Mouse (Mus musculus) intestine, embryonic 16.5 days (tissue): ENCODE results near the gene Gabrg3. TPM values are rescaled to one million over a fixed set of nuclear protein-coding genes. Genes with fewer than 3 reads are reported as not detected.

Experiments
- ATAC-seq: fragments of 200-750 bp; cut with Nextera tagmentation; 2 replicates; pipeline ENCODE4 v1.8.0; 2017; ENCODE audit warnings: moderate TSS enrichment, moderate library complexity
- H3K27ac ChIP-seq: fragments of 300-500 bp; sonication (generic); 2 replicates; pipeline ENCODE4 v1.5.1; 2014; ENCODE audit warnings: mild to moderate bottlenecking, low read length
- H3K27me3 ChIP-seq: fragments of 300-500 bp; sonication (generic); replicated peaks from 2 replicates; pipeline ENCODE4 v1.6.1; 2014; ENCODE audit warnings: low read length, control low read depth, mixed read lengths; ENCODE audit not compliant: control insufficient read depth, insufficient read depth
- H3K36me3 ChIP-seq: fragments of 300-500 bp; sonication (generic); 2 replicates; pipeline ENCODE4 v1.6.1; 2014; ENCODE audit warnings: low read length, control low read depth; ENCODE audit not compliant: control insufficient read depth, insufficient read depth
- H3K4me1 ChIP-seq: fragments of 300-500 bp; sonication (generic); 2 replicates; pipeline ENCODE4 v1.6.1; 2014; ENCODE audit warnings: low read length, control low read depth, mixed read lengths; ENCODE audit not compliant: control insufficient read depth, insufficient read depth
- H3K4me2 ChIP-seq: fragments of 300-500 bp; sonication (generic); 2 replicates; pipeline ENCODE4 v1.6.1; 2014; ENCODE audit warnings: low read depth, low read length, control low read depth
- H3K4me3 ChIP-seq: fragments of 300-500 bp; sonication (generic); 2 replicates; pipeline ENCODE4 v1.5.1; 2014; ENCODE audit warnings: mild to moderate bottlenecking, low read length
- H3K9ac ChIP-seq: fragments of 300-500 bp; sonication (generic); 2 replicates; pipeline ENCODE4 v1.6.1; 2014; ENCODE audit warnings: low read depth, low read length
- H3K9me3 ChIP-seq: fragments of 300-500 bp; sonication (generic); 2 replicates; pipeline ENCODE4 v1.6.1; 2016; ENCODE audit warnings: low read length, control low read depth; ENCODE audit not compliant: control insufficient read depth
- WGBS: fragments of 180-500 bp; shearing (Covaris S2); extraction: QIAGEN DNeasy Blood & Tissue Kit; methylation state at CpG from one replicate; pipeline ENCODE4 v1.1.7; 2014; 5-methylcytosine and 5-hydroxymethylcytosine counted together
- polyA plus RNA-seq: library from polyadenylated mRNA; unstranded; fragments of >200 nt; fragmentation: Nextera tagmentation; extraction: Ambion mirVana; gene quantifications from 2 replicates; pipeline ENCODE4 v1.2.1, GENCODE M21; 2015

Gabrg3 gene
- polyA plus RNA-seq, 1 experiment from 2014 or later: 0.59 TPM

DNA sequence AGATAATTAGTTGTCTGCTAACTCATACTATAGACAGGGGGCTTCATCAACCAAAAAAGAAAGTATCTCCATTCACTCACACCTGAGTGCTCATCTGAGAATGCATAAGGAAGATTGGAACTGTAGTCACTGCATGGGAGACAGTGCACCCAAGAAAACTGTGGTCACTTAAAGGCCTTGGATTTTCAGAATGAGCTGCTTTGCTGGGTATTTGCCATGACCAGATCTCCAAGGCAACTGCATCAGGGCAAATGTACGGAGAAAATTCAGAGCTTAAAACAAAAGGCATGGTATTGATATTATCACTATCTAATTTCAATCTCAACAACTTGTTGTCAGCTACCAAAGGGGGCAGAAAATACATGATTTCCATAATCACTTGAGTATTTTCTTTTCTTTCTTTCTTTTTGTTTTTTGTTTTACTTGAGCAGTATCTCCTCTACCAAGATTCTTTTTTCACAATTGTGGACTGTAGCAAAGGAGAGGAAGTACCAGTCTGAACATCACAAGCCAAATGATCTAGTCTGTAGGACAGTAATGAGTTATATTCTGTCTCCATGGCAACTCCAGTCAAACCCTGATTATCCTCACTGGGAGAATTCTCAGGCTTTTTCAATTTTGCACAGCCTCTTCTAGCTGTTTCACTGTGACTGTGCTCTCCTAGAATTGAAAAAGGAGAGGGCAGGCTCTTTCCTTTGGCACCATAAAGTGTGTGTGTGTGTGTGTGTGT, 335.9 kb downstream of the Gabrg3 start:
- H3K4me1 ChIP-seq: no peaks in the 10 kb centered on the region
- no peak overlapping the region for H3K27ac ChIP-seq
- H3K9ac ChIP-seq: no peak overlapping the region
- 63% methylated on average over 1 of the region's 1 CpGs for WGBS
- H3K4me3 ChIP-seq: no peak overlapping the region
- no peak for ATAC-seq
- no peak overlapping the region for H3K4me2 ChIP-seq
- H3K27me3 ChIP-seq: no peaks in the 10 kb centered on the region
- no peaks in the 10 kb centered on the region for H3K36me3 ChIP-seq
- no peaks in the 10 kb centered on the region for H3K9me3 ChIP-seq

DNA sequence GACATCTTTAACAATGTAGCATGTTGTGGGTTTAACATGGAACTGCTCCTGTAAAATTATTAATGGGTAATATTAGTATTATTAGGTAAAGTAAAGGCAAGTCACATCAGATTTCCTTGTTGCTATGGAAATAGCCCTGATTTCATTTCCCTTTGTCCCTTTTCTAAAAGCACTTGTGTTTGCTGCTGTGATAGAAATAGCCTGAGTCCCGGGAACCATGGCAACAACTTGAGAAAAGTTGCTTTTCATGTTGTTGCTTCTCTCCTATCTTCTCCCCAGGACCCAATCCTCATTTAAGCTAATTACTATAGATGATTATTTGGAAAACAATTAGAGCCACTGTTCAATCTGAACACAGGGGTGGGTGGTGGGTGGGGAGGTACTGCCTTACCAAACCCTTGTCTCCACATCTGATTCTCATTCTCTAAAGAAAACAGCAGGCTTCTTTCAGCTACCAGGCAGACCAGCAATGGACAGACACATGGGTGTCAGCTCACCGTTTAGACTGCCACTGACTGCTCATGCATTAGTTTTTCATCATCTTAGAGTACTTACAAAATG, 349.0 kb downstream of the Gabrg3 start:
- no peak overlapping the region for H3K27ac ChIP-seq
- no peaks in the 10 kb centered on the region for H3K4me1 ChIP-seq
- no peak overlapping the region for H3K9ac ChIP-seq
- no peaks in the 10 kb centered on the region for H3K36me3 ChIP-seq
- WGBS: 60% methylated on average over 2 of the region's 2 CpGs
- no peak overlapping the region for H3K4me2 ChIP-seq
- no peaks in the 10 kb centered on the region for H3K9me3 ChIP-seq
- no peaks in the 10 kb centered on the region for H3K27me3 ChIP-seq
- H3K4me3 ChIP-seq: no peak overlapping the region
- ATAC-seq: no peak

DNA sequence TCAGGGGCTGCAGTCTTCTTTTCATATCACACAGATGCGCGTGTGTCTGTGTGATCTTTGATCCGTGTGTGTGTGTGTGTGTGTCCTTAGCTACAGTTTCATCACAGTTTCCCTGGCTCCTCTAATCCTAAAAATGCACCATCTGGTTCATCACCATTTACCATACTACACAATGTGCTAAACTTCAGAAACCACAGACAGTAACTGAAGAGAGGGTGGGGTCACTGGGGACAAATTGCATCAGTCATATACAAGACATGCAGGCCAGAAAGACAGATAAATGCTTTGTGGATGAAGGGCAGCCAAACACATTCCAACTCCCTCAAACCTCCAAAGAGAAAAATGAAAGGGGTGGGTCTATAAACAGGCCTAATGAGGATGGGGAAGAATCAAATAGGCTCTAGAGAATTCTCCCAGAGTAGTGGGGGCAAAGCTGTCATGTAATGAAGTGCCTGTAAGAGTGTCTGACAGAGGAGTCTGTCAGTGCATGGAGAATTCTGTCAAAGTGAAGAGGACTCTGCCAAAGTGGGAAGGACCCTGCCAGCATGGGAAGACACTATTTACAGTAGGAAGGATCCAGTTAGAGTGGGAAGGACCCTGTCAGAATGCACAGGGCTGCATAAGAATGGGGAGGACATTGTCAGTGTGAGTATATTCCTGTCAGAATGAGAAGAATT, 386.3 kb downstream of the Gabrg3 start:
- H3K27me3 ChIP-seq: no peaks in the 10 kb centered on the region
- no peak overlapping the region for H3K9ac ChIP-seq
- no peak overlapping the region for H3K27ac ChIP-seq
- no peaks in the 10 kb centered on the region for H3K36me3 ChIP-seq
- no peak overlapping the region for H3K4me2 ChIP-seq
- ATAC-seq: no peak
- 97% methylated on average over 3 of the region's 3 CpGs for WGBS
- H3K9me3 ChIP-seq: no peaks in the 10 kb centered on the region
- H3K4me3 ChIP-seq: no peak overlapping the region
- H3K4me1 ChIP-seq: no peaks in the 10 kb centered on the region

DNA sequence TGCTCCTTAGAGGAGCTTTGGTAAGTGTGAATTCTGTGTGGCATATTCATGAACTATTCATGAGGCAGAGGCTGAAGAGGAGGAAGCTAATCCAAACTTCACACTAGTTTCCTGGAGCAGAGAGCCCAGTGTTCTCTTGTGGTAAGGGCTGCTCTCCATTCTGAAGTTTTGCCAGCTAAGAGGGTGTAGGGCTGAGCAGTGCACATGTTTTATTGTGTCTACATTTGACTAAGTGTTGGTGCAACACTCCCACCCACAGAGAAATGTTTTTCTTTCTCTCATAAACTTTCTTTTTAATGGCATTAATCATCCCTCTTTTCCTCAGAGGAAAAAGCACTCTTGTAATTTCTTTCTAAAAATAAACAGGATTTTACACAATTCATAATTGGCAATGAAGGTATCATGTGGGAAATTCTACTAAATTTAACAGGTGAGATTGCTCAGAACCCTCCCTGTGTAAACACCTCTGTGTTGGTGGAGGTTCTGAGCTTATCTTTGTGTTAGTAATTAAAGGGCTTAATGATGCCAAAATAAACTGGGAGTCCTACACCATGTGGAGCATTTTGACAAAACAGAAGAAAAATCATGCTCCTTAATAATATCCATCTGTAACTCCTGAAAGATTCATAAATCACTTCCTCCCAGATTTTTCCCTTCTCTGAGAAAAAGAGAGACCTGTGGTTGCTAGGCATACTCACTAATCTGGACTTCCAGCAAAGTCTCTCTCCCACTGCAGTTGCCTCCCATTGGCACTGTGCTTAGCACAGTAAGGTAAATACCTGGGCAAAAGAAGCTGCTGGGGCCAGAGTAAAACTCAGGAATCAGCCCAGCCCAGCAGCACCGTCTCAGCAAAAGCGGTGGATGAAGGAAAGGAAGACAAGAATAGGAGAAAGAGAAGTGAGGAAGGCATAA, 389.0 kb downstream of the Gabrg3 start:
- WGBS: 72% methylated on average over 2 of the region's 2 CpGs
- ATAC-seq: peak; percentile 52; the same call in 1 of the 2 replicates
- Histone ChIP-seq H3K9me3 (no peaks in the 10 kb centered on the region), H3K9ac (no peak overlapping the region), H3K36me3 (no peaks in the 10 kb centered on the region), H3K4me1 (no peaks in the 10 kb centered on the region), H3K4me2 (no peak overlapping the region), H3K27me3 (no peaks in the 10 kb centered on the region), H3K4me3 (no peak overlapping the region), H3K27ac (no peak overlapping the region)

DNA sequence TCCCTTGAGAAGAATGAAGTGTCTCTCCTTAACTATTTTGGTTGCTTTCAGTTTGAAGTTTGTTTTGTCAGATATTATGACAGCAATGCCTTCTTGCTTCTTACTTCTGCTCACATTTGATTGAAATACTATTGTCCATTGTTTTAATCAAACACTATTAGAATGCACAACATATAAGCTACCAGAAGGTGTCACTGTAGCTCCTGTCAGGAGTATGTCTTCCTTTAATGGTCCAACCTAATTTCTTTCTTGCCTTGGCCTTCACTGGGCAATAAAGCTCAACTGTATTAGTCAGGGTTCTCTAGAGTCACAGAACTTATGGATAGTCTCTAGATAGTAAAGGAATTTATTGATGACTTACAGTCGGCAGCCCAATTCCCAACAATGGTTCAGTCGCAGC, 440.6 kb downstream of the Gabrg3 start:
- H3K27ac ChIP-seq: no peak overlapping the region
- H3K4me2 ChIP-seq: no peak overlapping the region
- no peak for ATAC-seq
- H3K9me3 ChIP-seq: no peaks in the 10 kb centered on the region
- no peaks in the 10 kb centered on the region for H3K36me3 ChIP-seq
- H3K4me1 ChIP-seq: no peaks in the 10 kb centered on the region
- WGBS: 40% methylated on average over 1 of the region's 2 CpGs
- H3K27me3 ChIP-seq: no peaks in the 10 kb centered on the region
- H3K4me3 ChIP-seq: no peak overlapping the region
- no peak overlapping the region for H3K9ac ChIP-seq

DNA sequence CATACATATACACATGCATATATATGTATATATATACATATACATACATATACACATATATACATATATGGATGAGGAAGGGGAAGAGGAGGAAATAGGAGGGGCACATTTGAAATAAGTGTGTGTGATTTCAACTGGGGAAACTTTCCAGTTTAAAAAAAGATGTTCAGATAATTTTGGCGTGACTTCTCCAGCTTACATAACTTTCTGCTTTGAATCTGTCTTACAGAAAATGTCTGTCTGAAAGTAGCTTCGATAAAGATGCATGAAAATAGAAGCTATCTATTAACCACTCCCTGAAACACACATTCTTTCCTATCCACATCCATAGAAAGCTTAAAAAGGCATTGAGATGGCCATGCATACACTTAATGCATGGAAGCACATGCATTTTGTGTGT, 445.4 kb downstream of the Gabrg3 start:
- Histone ChIP-seq H3K4me2 (no peak overlapping the region), H3K27me3 (no peaks in the 10 kb centered on the region), H3K27ac (no peak overlapping the region), H3K36me3 (no peaks in the 10 kb centered on the region), H3K9ac (no peak overlapping the region), H3K4me1 (no peaks in the 10 kb centered on the region), H3K9me3 (no peaks in the 10 kb centered on the region), H3K4me3 (no peak overlapping the region)
- WGBS: 69% methylated on average over 2 of the region's 2 CpGs
- ATAC-seq: no peak

DNA sequence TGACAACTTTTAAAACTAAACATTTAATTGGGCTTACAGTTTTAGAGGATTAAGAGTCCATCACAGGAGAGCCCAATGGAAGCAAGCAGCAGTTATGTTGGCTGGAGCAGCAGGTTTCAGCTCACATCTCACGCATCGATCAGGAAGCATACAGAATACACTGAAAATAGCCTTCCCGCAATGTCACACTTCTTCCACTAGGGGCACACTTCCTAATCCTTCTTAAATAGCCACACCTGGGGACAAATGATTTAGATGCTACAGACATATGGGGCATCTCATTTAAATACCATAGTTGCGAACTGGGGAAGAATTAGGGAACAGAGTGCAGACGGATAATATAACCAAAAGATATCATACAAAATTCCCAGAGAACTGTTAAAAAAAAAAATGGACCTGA, 449.0 kb downstream of the Gabrg3 start:
- H3K27me3 ChIP-seq: no peaks in the 10 kb centered on the region
- ATAC-seq: no peak
- WGBS: 81% methylated on average over 5 of the region's 5 CpGs
- H3K4me2 ChIP-seq: no peak overlapping the region
- H3K9ac ChIP-seq: no peak overlapping the region
- H3K36me3 ChIP-seq: no peaks in the 10 kb centered on the region
- no peak overlapping the region for H3K4me3 ChIP-seq
- H3K4me1 ChIP-seq: no peaks in the 10 kb centered on the region
- H3K27ac ChIP-seq: no peak overlapping the region
- no peaks in the 10 kb centered on the region for H3K9me3 ChIP-seq

DNA sequence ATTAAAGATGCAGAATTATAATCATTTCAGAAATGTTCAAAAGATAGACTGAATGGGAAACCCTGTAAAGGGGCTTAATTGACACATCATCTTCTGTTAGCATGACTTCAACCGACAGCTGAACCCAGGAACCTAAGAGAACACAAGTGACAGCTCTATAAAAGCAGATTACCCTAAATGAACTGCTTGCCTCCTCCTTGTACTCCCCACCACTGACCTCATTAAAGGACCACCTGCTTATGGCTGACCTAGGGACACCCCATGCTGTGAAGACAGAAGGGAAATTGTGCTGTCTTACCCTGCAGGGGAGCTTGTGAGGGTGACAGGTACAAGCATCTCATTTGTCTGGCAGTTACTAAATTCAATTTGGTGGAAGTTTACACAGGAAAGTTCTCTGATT, 467.5 kb downstream of the Gabrg3 start:
- H3K9ac ChIP-seq: no peak overlapping the region
- 69% methylated on average over 1 of the region's 1 CpGs for WGBS
- no peaks in the 10 kb centered on the region for H3K36me3 ChIP-seq
- no peaks in the 10 kb centered on the region for H3K4me1 ChIP-seq
- ATAC-seq: no peak
- no peak overlapping the region for H3K4me3 ChIP-seq
- no peaks in the 10 kb centered on the region for H3K9me3 ChIP-seq
- H3K4me2 ChIP-seq: no peak overlapping the region
- no peak overlapping the region for H3K27ac ChIP-seq
- H3K27me3 ChIP-seq: no peaks in the 10 kb centered on the region

DNA sequence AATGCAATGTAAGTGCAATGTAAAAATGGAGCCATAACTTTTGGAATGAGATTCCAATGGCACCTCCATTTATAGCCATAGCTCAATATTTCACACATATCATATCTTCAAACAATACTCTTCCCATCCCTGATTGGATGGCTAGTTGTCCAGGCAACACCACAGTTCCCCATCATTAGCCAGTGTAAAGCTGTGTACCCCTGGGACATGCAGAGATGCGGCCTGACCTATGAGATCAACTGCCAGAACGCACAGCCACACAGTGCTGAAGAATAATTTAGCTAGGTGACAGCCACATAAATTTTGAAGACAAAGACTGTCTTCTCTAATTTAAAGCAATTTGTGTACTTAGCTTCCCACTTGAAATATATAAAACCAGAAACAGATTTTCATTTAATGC, 472.1 kb downstream of the Gabrg3 start:
- 82% methylated on average over 2 of the region's 2 CpGs for WGBS
- no peak overlapping the region for H3K27ac ChIP-seq
- H3K4me1 ChIP-seq: no peaks in the 10 kb centered on the region
- H3K36me3 ChIP-seq: no peaks in the 10 kb centered on the region
- no peak overlapping the region for H3K4me2 ChIP-seq
- H3K9ac ChIP-seq: no peak overlapping the region
- ATAC-seq: no peak
- H3K27me3 ChIP-seq: no peaks in the 10 kb centered on the region
- no peaks in the 10 kb centered on the region for H3K9me3 ChIP-seq
- no peak overlapping the region for H3K4me3 ChIP-seq
